Mouse (Mus musculus) midbrain, postnatal 0 days (tissue): Measurements from ENCODE around the gene Mast1. TPM values are rescaled to one million over a fixed set of nuclear protein-coding genes. Genes with fewer than 3 reads are reported as not detected.

ENCODE experiments used
- ATAC-seq: fragments of 200-750 bp; cut with Nextera tagmentation; 2 replicates; pipeline ENCODE4 v1.8.0; 2017; ENCODE audit warnings: moderate number of reproducible peaks, mild to moderate bottlenecking, moderate TSS enrichment, moderate library complexity; ENCODE audit not compliant: low FRiP score
- DNase-seq: peaks from one replicate; pipeline ENCODE4 v3.0.0-alpha.2; 2015; ENCODE audit warnings: low spot score
- H3K27ac ChIP-seq: fragments of 300-500 bp; sonication (generic); 2 replicates; pipeline ENCODE4 v1.5.1; 2014; ENCODE audit warnings: low read depth, mild to moderate bottlenecking, low read length, mixed read lengths
- H3K27me3 ChIP-seq: fragments of 300-500 bp; sonication (generic); 2 replicates; pipeline ENCODE4 v1.6.1; 2014; ENCODE audit warnings: low read length, control low read depth, mixed read lengths; ENCODE audit not compliant: insufficient read depth
- H3K36me3 ChIP-seq: fragments of 300-500 bp; sonication (generic); 2 replicates; pipeline ENCODE4 v1.6.1; 2014; ENCODE audit warnings: low read length, control low read depth, mixed read lengths; ENCODE audit not compliant: insufficient read depth
- H3K4me1 ChIP-seq: fragments of 300-500 bp; sonication (generic); 2 replicates; pipeline ENCODE4 v1.6.1; 2014; ENCODE audit warnings: mild to moderate bottlenecking, control low read depth, antibody characterized with exemption, low read length, mixed read lengths; ENCODE audit not compliant: insufficient read depth
- H3K4me2 ChIP-seq: fragments of 300-500 bp; sonication (generic); 2 replicates; pipeline ENCODE4 v1.6.1; 2014; ENCODE audit warnings: low read depth, mild to moderate bottlenecking, low read length, mixed read lengths; ENCODE audit not compliant: poor library complexity, severe bottlenecking
- H3K4me3 ChIP-seq: fragments of 300-500 bp; sonication (generic); 2 replicates; pipeline ENCODE4 v1.5.1; 2014; ENCODE audit warnings: low read depth, mild to moderate bottlenecking, low read length, moderate library complexity
- H3K9ac ChIP-seq: fragments of 300-500 bp; sonication (generic); replicated peaks from 2 replicates; pipeline ENCODE4 v1.6.1; 2014; ENCODE audit warnings: mild to moderate bottlenecking, low read length, moderate library complexity, mixed read lengths; ENCODE audit not compliant: poor library complexity, severe bottlenecking
- H3K9me3 ChIP-seq: fragments of 300-500 bp; sonication (generic); 2 replicates; pipeline ENCODE4 v1.6.1; 2016; ENCODE audit warnings: low read length, control low read depth
- CTCF ChIP-seq: IDR thresholded peaks from 2 replicates; pipeline ENCODE4 v1.5.1; 2016; ENCODE audit warnings: antibody characterized with exemption, mild to moderate bottlenecking
- WGBS: fragments of 180-500 bp; shearing (Covaris S2); extraction: QIAGEN DNeasy Blood & Tissue Kit; methylation state at CpG from one replicate; pipeline ENCODE4 v1.1.7; 2014; 5-methylcytosine and 5-hydroxymethylcytosine counted together
- polyA plus RNA-seq: library from polyadenylated mRNA; unstranded; fragments of >200 nt; fragmentation: Nextera tagmentation; extraction: Ambion mirVana; gene quantifications from 2 replicates; pipeline ENCODE4 v1.2.1, GENCODE M21; 2015
- total RNA-seq: library from RNA; depleted of rRNA; stranded (reverse); fragments of >200 nt; gene quantifications from 2 replicates; pipeline ENCODE4 v1.2.3, GENCODE M21; 2014

The Mast1 gene
- total and polyA plus RNA-seq, 2 experiments from 2014 or later, result 89.0 to 92.0 TPM

- Histone ChIP-seq H3K27me3 (no peaks in the 10 kb centered on the region; the same call in 1 of the 2 replicates), H3K9ac (no peak overlapping the region), H3K9me3 (no peaks in the 10 kb centered on the region), H3K27ac (no peak overlapping the region), H3K4me1 (no peaks in the 10 kb centered on the region), H3K4me2 (no peak overlapping the region), H3K4me3 (no peak overlapping the region), H3K36me3 (peaks cover 67% of the 10 kb centered on the region)
- 89% methylated on average over 8 of the region's 8 CpGs for WGBS
- TF ChIP-seq CTCF, result no peak
- no peak for ATAC-seq
- DNase-seq, result no peak
Measured at GRCm38 (mm10) chr8:84915269-84915668, 21.9 kb downstream of the Mast1 start.

GRCm38 (mm10) chr8:84913960-84914359 is 23.2 kb downstream of the Mast1 start:
- Histone ChIP-seq H3K4me1 (no peaks in the 10 kb centered on the region), H3K4me3 (no peak overlapping the region), H3K36me3 (peaks cover 62% of the 10 kb centered on the region), H3K27me3 (no peaks in the 10 kb centered on the region; the same call in 1 of the 2 replicates), H3K9ac (no peak overlapping the region), H3K9me3 (no peaks in the 10 kb centered on the region), H3K4me2 (no peak overlapping the region), H3K27ac (no peak overlapping the region)
- peak; percentile 68 for TF ChIP-seq CTCF
- 35% methylated on average over 4 of the region's 4 CpGs for WGBS
- peak; percentile 72 for DNase-seq
- ATAC-seq, result no peak

DNA sequence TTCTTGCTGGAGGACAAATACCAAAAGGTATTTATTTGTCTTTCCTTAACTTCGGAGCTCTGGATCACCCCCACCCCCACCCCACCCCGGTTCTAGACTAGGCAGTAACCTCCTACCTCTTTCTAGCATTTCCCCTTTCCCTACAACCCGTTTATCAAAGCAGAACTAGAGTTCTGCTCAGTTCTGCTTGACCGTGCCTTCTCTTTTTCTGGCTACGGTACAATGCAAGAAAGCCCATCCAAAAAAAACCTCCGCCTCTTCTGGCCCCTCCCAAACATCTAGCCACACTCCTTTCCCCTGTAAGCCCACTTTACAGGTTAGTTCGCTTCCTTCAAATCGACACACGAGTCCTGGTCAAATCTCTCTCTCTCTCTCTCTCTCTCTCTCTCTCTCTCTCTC is 23.7 kb downstream of the Mast1 start:
- ATAC-seq (no peak), DNase-seq (no peak)
- 35% methylated on average over 9 of the region's 9 CpGs for WGBS
- Histone ChIP-seq H3K9ac (no peak overlapping the region), H3K4me1 (no peaks in the 10 kb centered on the region), H3K9me3 (no peaks in the 10 kb centered on the region), H3K27ac (no peak overlapping the region), H3K4me3 (peak overlapping the region; percentile 10; the same call in 1 of the 2 replicates), H3K27me3 (no peaks in the 10 kb centered on the region; the same call in 1 of the 2 replicates), H3K36me3 (peaks cover 62% of the 10 kb centered on the region), H3K4me2 (peak overlapping the region; percentile 39)
- no peak for TF ChIP-seq CTCF

- TF ChIP-seq CTCF, result no peak
- peak overlapping the region; percentile 10; the same call in 1 of the 2 replicates for H3K4me3 ChIP-seq
- ATAC-seq (no peak), DNase-seq (peak; percentile 53)
- peaks cover 62% of the 10 kb centered on the region for H3K36me3 ChIP-seq
- H3K9ac ChIP-seq, result no peak overlapping the region
- 11% methylated on average over 55 of the region's 55 CpGs for WGBS
- H3K27me3 ChIP-seq, result no peaks in the 10 kb centered on the region; the same call in 1 of the 2 replicates
- H3K27ac ChIP-seq, result no peak overlapping the region
- no peaks in the 10 kb centered on the region for H3K9me3 ChIP-seq
- H3K4me1 ChIP-seq, result no peaks in the 10 kb centered on the region
- peak overlapping the region; percentile 39 for H3K4me2 ChIP-seq
Measured at GRCm38 (mm10) chr8:84912895-84913501, 24.2 kb downstream of the Mast1 start.

GRCm38 (mm10) chr8:84912391-84912790 is 24.8 kb downstream of the Mast1 start:
- Histone ChIP-seq H3K36me3 (peaks cover 55% of the 10 kb centered on the region), H3K4me1 (no peaks in the 10 kb centered on the region), H3K4me2 (peak overlapping the region; percentile 39; the same call in 1 of the 2 replicates), H3K4me3 (no peak overlapping the region), H3K27ac (no peak overlapping the region), H3K27me3 (no peaks in the 10 kb centered on the region; the same call in 1 of the 2 replicates), H3K9ac (no peak overlapping the region), H3K9me3 (no peaks in the 10 kb centered on the region)
- DNase-seq (no peak), ATAC-seq (no peak)
- whole genome bisulfite sequencing, result 36% methylated on average over 27 of the region's 27 CpGs
- TF ChIP-seq CTCF, result no peak

- TF ChIP-seq CTCF, result no peak
- Histone ChIP-seq H3K27ac (no peak overlapping the region), H3K9me3 (no peaks in the 10 kb centered on the region), H3K4me2 (no peak overlapping the region), H3K9ac (no peak overlapping the region), H3K4me3 (no peak overlapping the region), H3K4me1 (no peaks in the 10 kb centered on the region), H3K36me3 (peaks cover 53% of the 10 kb centered on the region), H3K27me3 (no peaks in the 10 kb centered on the region; the same call in 1 of the 2 replicates)
- DNase-seq, result no peak
- ATAC-seq, result no peak
- WGBS, result 88% methylated on average over 9 of the region's 9 CpGs
Measured at GRCm38 (mm10) chr8:84911854-84912253, 25.3 kb downstream of the Mast1 start.
